Mouse (Mus musculus): ENCODE data around the gene 1700017D01Rik. TPM values are rescaled to one million over a fixed set of nuclear protein-coding genes. Genes with fewer than 3 reads are reported as not detected.
"Not testable (repeated sequence)": the region's sequence is repeated elsewhere in the genome, so short reads cannot be mapped to it uniquely, and the experiment has no call there.

1700017D01Rik gene
- polyA plus RNA-seq, 1 experiment from 2014 or later, result not detected

DNA sequence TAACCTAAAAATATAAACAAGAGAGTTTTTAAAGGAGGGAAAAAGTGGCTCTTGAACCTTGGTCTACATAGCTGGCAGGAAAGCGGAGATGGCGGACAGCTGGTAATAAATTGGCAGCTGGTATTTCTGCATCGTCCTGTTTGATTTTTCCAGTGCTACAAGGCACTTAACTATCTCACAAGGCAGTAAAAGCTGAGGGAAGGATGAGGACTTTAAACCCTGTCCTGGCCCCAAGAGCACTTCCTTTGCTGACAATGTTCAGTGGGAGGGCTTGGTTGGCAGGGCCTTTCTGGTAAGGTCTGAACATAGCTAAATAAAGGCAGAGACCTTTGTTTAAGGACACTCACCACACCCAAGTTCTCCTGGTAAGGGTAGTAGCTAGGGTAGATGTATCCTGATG lies 60.3 kb downstream of the 1700017D01Rik start:
- H3K36me3 ChIP-seq (replicated peaks), result no peaks in the 10 kb centered on the region
- no peaks in the 10 kb centered on the region for H3K9me3 ChIP-seq
- WGBS, result 88% methylated on average over 3 of the region's 3 CpGs
- no peak for DNase-seq (ENCODE audit: extremely low spot score, low spot score)
- H3K4me3 ChIP-seq, result no peak overlapping the region
- no peaks in the 10 kb centered on the region for H3K27me3 ChIP-seq (ENCODE audit: poor library complexity, severe bottlenecking)
- no peak overlapping the region for H3K27ac ChIP-seq
- no peaks in the 10 kb centered on the region for H3K4me1 ChIP-seq

DNA sequence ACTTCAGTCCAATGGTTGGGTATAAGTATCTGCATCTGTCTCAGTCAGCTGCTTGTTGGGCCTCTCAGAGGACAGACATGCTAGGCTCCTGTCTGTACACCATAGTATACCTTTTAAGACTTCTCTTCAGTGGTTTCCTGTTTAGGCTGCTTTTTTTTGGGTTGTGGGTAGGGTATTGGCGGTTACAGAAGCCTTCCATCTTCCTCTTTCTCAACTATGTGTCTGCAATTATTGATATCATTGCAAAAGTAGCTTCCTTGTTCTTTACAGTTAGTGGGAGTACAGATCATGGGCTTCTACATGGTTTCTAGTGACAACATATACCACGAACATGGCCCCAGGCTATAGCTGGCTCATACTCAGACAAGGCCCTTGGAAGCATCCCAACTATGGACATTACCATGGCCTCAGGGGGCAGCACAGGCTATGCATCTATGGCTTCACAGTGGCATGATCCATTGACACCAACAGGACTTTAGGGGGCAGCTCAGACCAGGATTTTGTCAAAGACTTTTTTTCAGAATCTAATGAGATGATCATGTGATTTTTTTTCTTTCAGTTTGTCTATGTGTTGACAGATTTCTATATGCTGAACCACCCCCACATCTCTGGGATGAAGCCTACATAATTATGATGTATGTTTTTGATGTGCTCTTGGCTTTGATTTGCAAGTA lies 65.3 kb downstream of the 1700017D01Rik start:
- Histone ChIP-seq H3K27ac (no peak overlapping the region), H3K27me3 (ENCODE audit: poor library complexity, severe bottlenecking) (no peaks in the 10 kb centered on the region), H3K9me3 (no peaks in the 10 kb centered on the region), H3K4me3 (no peak overlapping the region), H3K4me1 (no peaks in the 10 kb centered on the region), H3K36me3 (replicated peaks) (no peaks in the 10 kb centered on the region)
- 80% methylated on average over 2 of the region's 2 CpGs for WGBS
- no peak for DNase-seq (ENCODE audit: extremely low spot score, low spot score)

DNA sequence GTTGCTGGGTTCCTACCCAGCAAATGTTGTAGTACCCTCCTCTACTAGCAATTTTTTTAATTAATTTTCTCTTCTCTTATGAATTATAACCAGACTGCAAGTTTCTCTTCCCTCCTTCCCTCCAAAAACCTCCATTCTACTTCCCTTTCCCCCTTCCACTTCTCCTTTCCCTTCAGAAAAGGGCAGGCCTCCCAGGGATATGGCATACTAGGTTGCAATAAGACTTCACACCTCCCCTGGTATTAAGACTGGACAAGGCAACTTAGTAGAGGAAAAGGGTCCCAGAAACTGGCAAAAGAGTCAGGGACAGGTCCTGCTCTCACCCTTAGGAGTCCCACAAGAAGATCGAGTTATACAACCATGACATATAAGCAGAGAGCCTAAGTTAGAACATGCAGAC lies 69.8 kb downstream of the 1700017D01Rik start:
- Histone ChIP-seq H3K9me3 (no peaks in the 10 kb centered on the region), H3K4me1 (no peaks in the 10 kb centered on the region), H3K27me3 (ENCODE audit: poor library complexity, severe bottlenecking) (no peaks in the 10 kb centered on the region), H3K36me3 (replicated peaks) (no peaks in the 10 kb centered on the region), H3K4me3 (no peak overlapping the region), H3K27ac (no peak overlapping the region)
- WGBS, result 84% methylated on average over 1 of the region's 1 CpGs
- no peak for DNase-seq (ENCODE audit: extremely low spot score, low spot score)

GRCm38 (mm10) chr19:11059967-11060366 lies 70.7 kb downstream of the 1700017D01Rik start:
- no peak overlapping the region for H3K4me3 ChIP-seq
- no peak for DNase-seq (ENCODE audit: extremely low spot score, low spot score)
- H3K9me3 ChIP-seq, result no peaks in the 10 kb centered on the region
- H3K27me3 ChIP-seq (ENCODE audit: poor library complexity, severe bottlenecking), result no peaks in the 10 kb centered on the region
- no peaks in the 10 kb centered on the region for H3K36me3 ChIP-seq (replicated peaks)
- no peaks in the 10 kb centered on the region for H3K4me1 ChIP-seq
- no peak overlapping the region for H3K27ac ChIP-seq

- 91% methylated on average over 1 of the region's 1 CpGs for WGBS
- not testable (repeated sequence) for H3K36me3 ChIP-seq (replicated peaks); H3K27me3 ChIP-seq (ENCODE audit: poor library complexity, severe bottlenecking); H3K27ac ChIP-seq; DNase-seq (ENCODE audit: extremely low spot score, low spot score); H3K9me3 ChIP-seq; H3K4me1 ChIP-seq; H3K4me3 ChIP-seq
Measured at GRCm38 (mm10) chr19:11055700-11056099, 75.0 kb downstream of the 1700017D01Rik start.

GRCm38 (mm10) chr19:11053277-11053676 lies 77.4 kb downstream of the 1700017D01Rik start:
- Histone ChIP-seq H3K9me3 (no peaks in the 10 kb centered on the region), H3K27me3 (ENCODE audit: poor library complexity, severe bottlenecking) (no peaks in the 10 kb centered on the region), H3K4me3 (no peak overlapping the region), H3K4me1 (no peaks in the 10 kb centered on the region), H3K36me3 (replicated peaks) (no peaks in the 10 kb centered on the region), H3K27ac (no peak overlapping the region)
- no peak for DNase-seq (ENCODE audit: extremely low spot score, low spot score)
- 70% methylated on average over 3 of the region's 3 CpGs for WGBS

DNA sequence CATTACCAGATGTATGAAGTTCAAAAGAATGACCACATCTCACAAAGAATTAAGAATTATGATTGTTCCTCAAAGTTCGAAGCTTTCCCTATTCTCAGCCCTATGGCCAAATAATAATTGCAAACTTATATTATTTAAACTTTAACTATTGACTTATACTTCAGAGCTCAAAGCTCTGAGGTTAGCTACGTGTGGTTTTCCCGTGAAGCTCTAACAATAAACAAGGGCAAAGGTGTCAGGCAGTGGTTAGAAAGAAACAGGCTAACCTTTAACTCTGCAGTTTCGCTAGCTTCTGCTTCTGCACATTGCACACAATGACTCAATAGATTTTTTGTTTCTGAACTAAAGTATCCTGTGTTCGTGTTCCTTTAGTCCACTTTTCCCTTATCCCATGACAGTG lies 77.8 kb downstream of the 1700017D01Rik start:
- Histone ChIP-seq H3K4me1 (no peaks in the 10 kb centered on the region), H3K27me3 (ENCODE audit: poor library complexity, severe bottlenecking) (no peaks in the 10 kb centered on the region), H3K27ac (no peak overlapping the region), H3K4me3 (no peak overlapping the region), H3K9me3 (no peaks in the 10 kb centered on the region), H3K36me3 (replicated peaks) (no peaks in the 10 kb centered on the region)
- no peak for DNase-seq (ENCODE audit: extremely low spot score, low spot score)
- 80% methylated on average over 5 of the region's 5 CpGs for WGBS

GRCm38 (mm10) chr19:11050286-11050685 lies 80.4 kb downstream of the 1700017D01Rik start:
- Histone ChIP-seq H3K4me3 (no peak overlapping the region), H3K27ac (no peak overlapping the region), H3K9me3 (no peaks in the 10 kb centered on the region), H3K36me3 (replicated peaks) (no peaks in the 10 kb centered on the region), H3K4me1 (peaks cover under 1% of the 10 kb centered on the region; the same call in 1 of the 2 replicates), H3K27me3 (ENCODE audit: poor library complexity, severe bottlenecking) (peaks cover 8% of the 10 kb centered on the region; the same call in 1 of the 2 replicates)
- WGBS, result 78% methylated on average over 2 of the region's 2 CpGs
- DNase-seq (ENCODE audit: extremely low spot score, low spot score), result no peak

DNA sequence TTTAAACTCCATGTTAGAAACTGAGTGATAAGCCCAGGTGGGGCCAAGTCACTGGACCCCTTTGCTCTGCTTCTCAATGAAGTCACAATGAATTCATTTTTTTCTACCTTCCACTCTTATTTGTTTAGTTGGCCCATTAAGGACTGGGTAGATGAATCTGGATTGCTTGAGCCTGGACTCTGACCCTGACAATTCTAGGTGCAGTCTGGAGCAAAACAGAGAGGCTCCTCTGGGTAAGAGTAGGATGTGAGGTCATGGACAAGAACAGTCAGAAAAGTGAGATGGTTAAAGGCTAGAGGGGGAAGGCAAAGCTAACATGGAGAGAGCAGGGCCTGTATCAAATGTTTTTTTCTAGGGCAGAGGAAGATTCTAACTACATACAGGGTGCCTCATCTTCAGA lies 81.2 kb downstream of the 1700017D01Rik start:
- Histone ChIP-seq H3K36me3 (replicated peaks) (no peaks in the 10 kb centered on the region), H3K4me3 (no peak overlapping the region), H3K27me3 (ENCODE audit: poor library complexity, severe bottlenecking) (peaks cover 8% of the 10 kb centered on the region; the same call in 1 of the 2 replicates), H3K9me3 (no peaks in the 10 kb centered on the region), H3K4me1 (peaks cover 9% of the 10 kb centered on the region), H3K27ac (no peak overlapping the region)
- no peak for DNase-seq (ENCODE audit: extremely low spot score, low spot score)

DNA sequence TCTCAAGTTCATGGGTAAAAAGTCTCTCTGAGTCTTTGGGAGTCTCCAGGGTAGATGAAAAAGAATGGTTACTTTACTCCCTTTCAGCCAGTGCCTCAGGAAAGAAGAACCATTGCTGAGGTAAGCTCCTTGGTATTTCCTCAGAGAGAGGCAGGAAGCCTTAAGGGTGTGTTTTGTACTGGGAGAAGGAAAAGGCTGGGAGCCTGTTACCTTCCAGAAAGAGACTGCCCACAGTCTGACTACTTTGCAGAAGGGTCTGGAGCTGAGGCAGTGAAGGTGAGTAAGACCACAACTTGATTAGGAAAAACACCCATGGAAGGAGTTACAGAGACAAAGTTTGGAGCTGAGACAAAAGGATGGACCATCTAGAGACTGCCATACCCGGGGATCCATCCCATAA lies 82.2 kb downstream of the 1700017D01Rik start:
- H3K4me1 ChIP-seq, result peaks cover 9% of the 10 kb centered on the region
- no peaks in the 10 kb centered on the region for H3K36me3 ChIP-seq (replicated peaks)
- no peak overlapping the region for H3K4me3 ChIP-seq
- H3K9me3 ChIP-seq, result no peaks in the 10 kb centered on the region
- H3K27ac ChIP-seq, result no peak overlapping the region
- H3K27me3 ChIP-seq (ENCODE audit: poor library complexity, severe bottlenecking), result peaks cover 8% of the 10 kb centered on the region; the same call in 1 of the 2 replicates
- WGBS, result 83% methylated on average over 1 of the region's 1 CpGs
- no peak for DNase-seq (ENCODE audit: extremely low spot score, low spot score)

GRCm38 (mm10) chr19:11048009-11048408 lies 82.7 kb downstream of the 1700017D01Rik start:
- DNase-seq (ENCODE audit: extremely low spot score, low spot score), result no peak
- Histone ChIP-seq H3K4me1 (peaks cover 9% of the 10 kb centered on the region), H3K27ac (no peak overlapping the region), H3K4me3 (no peak overlapping the region), H3K9me3 (no peaks in the 10 kb centered on the region), H3K27me3 (ENCODE audit: poor library complexity, severe bottlenecking) (peaks cover 8% of the 10 kb centered on the region; the same call in 1 of the 2 replicates), H3K36me3 (replicated peaks) (no peaks in the 10 kb centered on the region)
- 84% methylated on average over 6 of the region's 6 CpGs for WGBS
